Mouse (Mus musculus): ENCODE results near the gene Sike1.

GRCm38 (mm10) chr3:102970508-102970907 lies 25.0 kb upstream of the Sike1 start:
- TF ChIP-seq CTCF (IDR thresholded peaks at IDR 0.05; ENCODE audit: low read depth, low read length) (no peak), GATA2 (IDR thresholded peaks at IDR 0.05; ENCODE audit: borderline replicate concordance, low read depth, low read length) (no peak), GATA1 (IDR thresholded peaks at IDR 0.05; ENCODE audit: borderline replicate concordance, low read length) (no peak), POLR2AphosphoS5 (IDR thresholded peaks at IDR 0.05; ENCODE audit: insufficient replicate concordance, low read depth, low read length) (no peak), TAL1 (conservative IDR thresholded peaks at IDR 0.05; ENCODE audit: low read depth, low read length) (no peak)
